Mouse (Mus musculus) right cerebral cortex, postnatal 14 days (tissue): ENCODE data around the gene D17Wsu92e.

ENCODE experiments used
- DNase-seq: peaks from one replicate; pipeline ENCODE4 v3.0.0; 2022

The D17Wsu92e gene

GRCm38 (mm10) chr17:27788456-27789172, 31.8 kb downstream of the D17Wsu92e start:
- DNase-seq: no peak

GRCm38 (mm10) chr17:27783567-27783966, 36.9 kb downstream of the D17Wsu92e start:
- DNase-seq: no peak

- no peak for DNase-seq
These were observed 39.3 kb downstream of the D17Wsu92e start for GRCm38 (mm10) chr17:27781059-27781687.

GRCm38 (mm10) chr17:27779755-27780154, 40.7 kb downstream of the D17Wsu92e start:
- no peak for DNase-seq

GRCm38 (mm10) chr17:27778671-27779355, 41.6 kb downstream of the D17Wsu92e start:
- DNase-seq: no peak

- DNase-seq: no peak
These were observed 42.6 kb downstream of the D17Wsu92e start for GRCm38 (mm10) chr17:27777823-27778222.

- no peak for DNase-seq
These were observed 46.2 kb downstream of the D17Wsu92e start for GRCm38 (mm10) chr17:27774198-27774597.

- DNase-seq: no peak
These were observed 48.8 kb downstream of the D17Wsu92e start for GRCm38 (mm10) chr17:27771616-27772015.

GRCm38 (mm10) chr17:27768817-27769542, 51.5 kb downstream of the D17Wsu92e start:
- DNase-seq: peak; percentile 87

- no peak for DNase-seq
These were observed 52.9 kb downstream of the D17Wsu92e start for GRCm38 (mm10) chr17:27767543-27767942.

GRCm38 (mm10) chr17:27767120-27767519, 53.3 kb downstream of the D17Wsu92e start:
- no peak for DNase-seq

GRCm38 (mm10) chr17:27765066-27765465, 55.4 kb downstream of the D17Wsu92e start:
- no peak for DNase-seq

GRCm38 (mm10) chr17:27764453-27764852, 56.0 kb downstream of the D17Wsu92e start:
- no peak for DNase-seq

- no peak for DNase-seq
These were observed 57.6 kb downstream of the D17Wsu92e start for GRCm38 (mm10) chr17:27762884-27763283.

- DNase-seq: peak; percentile 85
These were observed 58.7 kb downstream of the D17Wsu92e start for GRCm38 (mm10) chr17:27761639-27762336.

- DNase-seq: no peak
These were observed 60.3 kb downstream of the D17Wsu92e start for GRCm38 (mm10) chr17:27760169-27760568.

GRCm38 (mm10) chr17:27751314-27752202, 68.9 kb downstream of the D17Wsu92e start:
- DNase-seq: no peak

- no peak for DNase-seq
These were observed 70.0 kb downstream of the D17Wsu92e start for GRCm38 (mm10) chr17:27750451-27750942.

GRCm38 (mm10) chr17:27748123-27748522, 72.3 kb downstream of the D17Wsu92e start:
- no peak for DNase-seq

- no peak for DNase-seq
These were observed 74.0 kb downstream of the D17Wsu92e start for GRCm38 (mm10) chr17:27746446-27746845.

GRCm38 (mm10) chr17:27740961-27741360, 79.5 kb downstream of the D17Wsu92e start:
- no peak for DNase-seq
